Mouse (Mus musculus) spleen, postnatal 4 days (tissue): ENCODE measurements around the gene Antxrl.

Source experiments
- DNase-seq, 2 experiments: peaks; one replicate each; pipeline ENCODE4 v3.0.0; 2022; ENCODE audit warnings: low spot score in 2 of 2

Antxrl gene

DNA sequence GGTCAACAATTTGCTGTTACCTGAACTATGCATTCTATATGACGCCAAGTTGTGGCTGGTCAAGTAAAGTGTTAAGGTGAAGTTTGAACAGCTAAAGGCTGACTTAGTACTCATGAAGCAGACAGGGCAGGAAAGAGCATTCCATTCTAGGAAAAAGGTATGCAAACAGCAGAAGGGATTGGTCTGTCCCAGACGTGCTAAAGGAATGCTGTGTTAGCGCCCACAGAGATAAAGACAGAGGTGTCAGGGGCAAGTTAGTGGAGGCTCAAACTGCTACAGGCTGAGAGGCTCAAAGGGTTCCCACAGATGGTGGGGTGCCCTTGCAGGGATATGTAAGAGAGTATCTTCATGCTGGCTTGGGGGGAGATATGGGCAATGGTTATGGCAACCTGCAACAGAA lies 51.3 kb downstream of the Antxrl start:
- no peak for DNase-seq

- peak in 1 of 2 experiments; percentile 57 for DNase-seq
Observed at GRCm38 (mm10) chr14:34104892-34105291, 52.4 kb downstream of the Antxrl start.

DNA sequence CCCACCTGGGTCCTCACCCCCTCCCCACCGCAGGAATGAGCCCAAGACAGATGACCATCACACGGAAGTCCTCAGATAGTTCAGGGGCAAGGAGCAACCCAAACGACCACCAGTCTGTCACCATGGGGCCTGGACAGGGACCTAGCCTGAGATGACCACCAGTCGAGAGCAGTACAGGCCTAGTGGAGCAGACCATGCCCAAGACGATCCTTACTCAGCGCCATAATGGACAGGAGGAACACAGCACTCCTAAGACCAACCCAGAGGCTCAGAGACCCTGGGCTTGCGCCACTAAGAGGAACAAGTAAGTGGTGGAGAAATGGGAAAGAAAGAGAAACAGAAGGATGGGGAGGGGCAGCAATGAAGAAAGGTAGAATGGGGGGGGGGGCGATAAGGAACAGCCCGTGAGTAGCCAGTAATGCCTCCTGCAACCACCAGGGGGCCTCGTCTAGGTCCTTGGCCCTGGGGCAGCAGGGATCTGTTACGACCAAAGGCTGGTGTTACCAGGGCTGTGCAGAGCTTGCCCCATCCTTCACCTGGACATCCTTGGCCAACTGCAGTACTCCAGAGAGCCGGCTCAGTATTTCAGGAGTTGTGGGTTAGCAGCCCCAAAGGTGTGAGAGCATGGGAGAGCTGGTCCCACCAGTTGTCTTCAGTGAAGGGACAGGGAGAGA lies 54.0 kb downstream of the Antxrl start:
- peak in 1 of 2 experiments; percentile 70 for DNase-seq

- DNase-seq, result no peak
Observed at GRCm38 (mm10) chr14:34107594-34107993, 55.1 kb downstream of the Antxrl start.

GRCm38 (mm10) chr14:34114311-34114710 lies 61.8 kb downstream of the Antxrl start:
- DNase-seq, result peak in 1 of 2 experiments; percentile 28

GRCm38 (mm10) chr14:34119046-34119723 lies 66.7 kb downstream of the Antxrl start:
- peak in 1 of 2 experiments; percentile 46 for DNase-seq

DNA sequence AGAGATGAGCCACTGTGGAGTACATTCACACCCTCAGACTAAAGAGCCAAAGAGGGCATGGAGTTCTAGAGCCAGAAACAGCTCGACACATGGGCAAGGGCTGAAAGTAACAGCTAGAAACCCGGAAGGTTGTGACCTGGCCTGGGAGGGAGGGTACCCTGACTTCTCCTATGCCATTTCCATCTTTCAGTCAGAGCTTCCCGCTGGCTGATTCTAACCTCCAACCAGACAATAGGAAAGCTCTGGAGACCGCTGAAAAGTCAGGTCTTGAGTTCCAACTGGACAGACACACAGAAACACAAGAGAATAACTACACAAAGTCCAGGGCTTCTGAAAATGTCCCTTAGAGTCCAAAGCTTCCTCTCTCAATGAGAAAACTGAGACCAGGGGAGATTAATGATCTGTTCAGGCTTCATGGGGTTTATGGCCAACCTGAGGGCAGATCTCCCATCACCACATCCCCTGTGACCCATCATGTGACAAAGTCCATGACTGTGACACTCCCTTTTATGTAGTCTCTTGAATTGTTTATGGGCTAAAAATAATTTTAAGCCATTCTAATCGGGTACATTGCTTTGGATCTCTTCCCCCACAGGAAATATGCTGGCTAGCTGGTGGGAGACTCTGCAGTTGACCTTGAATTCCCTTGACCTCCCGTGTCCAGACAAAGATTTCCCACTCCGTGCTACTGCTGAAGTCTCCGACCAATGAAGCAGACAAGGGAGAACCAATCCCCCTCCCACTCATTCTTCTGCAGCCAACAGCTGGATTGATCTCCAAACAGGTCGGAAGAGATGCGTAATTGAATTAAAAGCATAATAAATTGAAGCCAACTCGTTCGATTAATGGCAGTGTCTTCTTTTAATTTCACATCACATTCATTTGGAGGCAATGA lies 67.8 kb downstream of the Antxrl start:
- peak in 1 of 2 experiments; percentile 40 for DNase-seq

GRCm38 (mm10) chr14:34120923-34121351 lies 68.4 kb downstream of the Antxrl start:
- peak in 1 of 2 experiments; percentile 34 for DNase-seq

- DNase-seq, result no peak
Observed at GRCm38 (mm10) chr14:34121691-34122090, 69.2 kb downstream of the Antxrl start.
